Mouse (Mus musculus): ENCODE results near the gene Qrfp. TPM values are rescaled to one million over a fixed set of nuclear protein-coding genes. Genes with fewer than 3 reads are reported as not detected.

The Qrfp gene
- polyA plus RNA-seq, 1 experiment from 2014 or later: 0.07 TPM

DNA sequence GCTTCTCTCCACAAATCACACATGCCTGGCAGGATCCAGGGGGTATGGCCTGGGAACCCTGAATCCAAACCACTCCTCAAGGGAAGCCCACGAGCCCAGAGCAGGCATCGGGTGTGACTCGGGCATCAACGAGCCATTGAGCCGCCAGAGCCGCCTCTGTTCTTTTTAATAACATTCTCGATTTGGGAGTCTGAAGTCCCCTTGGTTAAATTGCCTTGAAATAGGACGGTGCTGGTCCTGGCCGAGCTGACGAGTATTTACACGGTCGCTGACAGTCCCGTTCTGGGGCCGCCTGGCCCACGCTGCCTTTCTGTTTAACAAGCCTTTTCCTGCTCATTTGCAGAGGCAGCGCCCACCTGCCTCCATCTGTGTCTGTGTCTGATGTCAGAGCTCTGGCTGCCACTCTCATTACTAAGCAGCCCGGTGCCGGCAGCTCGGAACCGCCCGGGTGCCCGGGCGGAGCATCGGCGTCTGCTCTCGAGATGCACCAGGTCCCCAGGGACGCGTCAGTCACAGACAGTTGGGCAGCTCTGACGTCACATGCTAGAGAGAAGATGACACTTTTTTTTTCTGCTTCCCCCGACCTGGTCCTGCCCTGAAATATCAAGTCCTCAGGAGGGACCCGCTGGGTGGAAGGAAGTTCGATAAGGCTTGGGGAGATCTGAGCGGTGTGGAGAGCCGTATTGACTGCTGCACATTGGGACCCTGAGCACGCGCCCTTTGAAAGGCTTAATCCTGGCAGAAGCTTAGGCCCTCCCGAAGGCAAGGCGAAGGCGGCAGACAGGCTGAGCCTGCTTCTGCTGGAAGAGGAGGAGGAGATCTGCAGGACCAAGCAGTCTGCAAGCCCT lies 12.4 kb upstream of the Qrfp start:
- no peak for TF ChIP-seq EP300 (IDR thresholded peaks at IDR 0.05; ENCODE audit: low read depth)
- no peak for TF ChIP-seq CTCF (IDR thresholded peaks at IDR 0.05; ENCODE audit: low read depth)
- Histone ChIP-seq H3K9me3 (ENCODE audit: low read length) (no peaks in the 10 kb centered on the region), H3K9ac (replicated peaks) (no peak overlapping the region), H3K36me3 (replicated peaks; ENCODE audit: insufficient read depth, low read length) (no peaks in the 10 kb centered on the region), H3K27ac (ENCODE audit: low read depth) (no peak overlapping the region), H3K4me2 (ENCODE audit: low read depth, low read length) (peak overlapping the region; percentile 39), H3K4me1 (ENCODE audit: insufficient read depth) (peaks cover 9% of the 10 kb centered on the region), H3K4me3 (ENCODE audit: low read depth, low read length) (no peak overlapping the region), H3K27me3 (ENCODE audit: insufficient read depth, low read length) (peaks cover 14% of the 10 kb centered on the region)
- ATAC-seq (no peak), DNase-seq (peak; percentile 58)
- 16% methylated on average over 39 of the region's 39 CpGs for WGBS (ENCODE audit: insufficient replicate concordance)

- Histone ChIP-seq H3K4me3 (ENCODE audit: low read depth, low read length) (no peak overlapping the region), H3K36me3 (replicated peaks; ENCODE audit: insufficient read depth, low read length) (no peaks in the 10 kb centered on the region), H3K4me2 (ENCODE audit: low read depth, low read length) (no peak overlapping the region), H3K4me1 (ENCODE audit: insufficient read depth) (no peaks in the 10 kb centered on the region), H3K9me3 (ENCODE audit: low read length) (no peaks in the 10 kb centered on the region), H3K27me3 (ENCODE audit: insufficient read depth, low read length) (no peaks in the 10 kb centered on the region), H3K27ac (ENCODE audit: low read depth) (no peak overlapping the region), H3K9ac (replicated peaks) (no peak overlapping the region)
- TF ChIP-seq CTCF (IDR thresholded peaks at IDR 0.05; ENCODE audit: low read depth): peak; percentile 87
- TF ChIP-seq EP300 (IDR thresholded peaks at IDR 0.05; ENCODE audit: low read depth): no peak
- peak; percentile 76 for DNase-seq
- WGBS (ENCODE audit: insufficient replicate concordance): 25% methylated on average over 5 of the region's 5 CpGs
- peak; percentile 66; the same call in 1 of the 2 replicates for ATAC-seq
These were observed 5.0 kb upstream of the Qrfp start for GRCm38 (mm10) chr2:31815367-31815766.

GRCm38 (mm10) chr2:31814699-31815098 lies 4.3 kb upstream of the Qrfp start:
- Histone ChIP-seq H3K9me3 (ENCODE audit: low read length) (no peaks in the 10 kb centered on the region), H3K4me3 (ENCODE audit: low read depth, low read length) (no peak overlapping the region), H3K27ac (ENCODE audit: low read depth) (no peak overlapping the region), H3K4me1 (ENCODE audit: insufficient read depth) (no peaks in the 10 kb centered on the region), H3K4me2 (ENCODE audit: low read depth, low read length) (no peak overlapping the region), H3K27me3 (ENCODE audit: insufficient read depth, low read length) (no peaks in the 10 kb centered on the region), H3K36me3 (replicated peaks; ENCODE audit: insufficient read depth, low read length) (no peaks in the 10 kb centered on the region), H3K9ac (replicated peaks) (no peak overlapping the region)
- TF ChIP-seq EP300 (IDR thresholded peaks at IDR 0.05; ENCODE audit: low read depth) (no peak), CTCF (IDR thresholded peaks at IDR 0.05; ENCODE audit: low read depth) (no peak)
- ATAC-seq: no peak
- DNase-seq: no peak
- WGBS (ENCODE audit: insufficient replicate concordance): 66% methylated on average over 7 of the region's 7 CpGs

GRCm38 (mm10) chr2:31813641-31814040 lies 3.3 kb upstream of the Qrfp start:
- ATAC-seq: no peak

GRCm38 (mm10) chr2:31811086-31811958 lies 942 bp upstream of the Qrfp start:
- 66% methylated on average over 14 of the region's 14 CpGs for WGBS (ENCODE audit: insufficient replicate concordance)
- no peak for DNase-seq
- H3K27ac ChIP-seq (ENCODE audit: low read depth): no peak overlapping the region

More at GRCm38 (mm10) chr2:31813641-31814040, 3.3 kb upstream of the Qrfp start:
- H3K27ac ChIP-seq (ENCODE audit: low read depth): no peak overlapping the region
- no peaks in the 10 kb centered on the region for H3K27me3 ChIP-seq (ENCODE audit: insufficient read depth, low read length)
- no peak for DNase-seq
- H3K9me3 ChIP-seq (ENCODE audit: low read length): no peaks in the 10 kb centered on the region
- no peak overlapping the region for H3K9ac ChIP-seq (replicated peaks)
- WGBS (ENCODE audit: insufficient replicate concordance): 86% methylated on average over 4 of the region's 4 CpGs
- TF ChIP-seq EP300 (IDR thresholded peaks at IDR 0.05; ENCODE audit: low read depth): no peak
- no peak for TF ChIP-seq CTCF (IDR thresholded peaks at IDR 0.05; ENCODE audit: low read depth)
- H3K4me1 ChIP-seq (ENCODE audit: insufficient read depth): peaks cover 1% of the 10 kb centered on the region; the same call in 1 of the 2 replicates
- H3K36me3 ChIP-seq (replicated peaks; ENCODE audit: insufficient read depth, low read length): no peaks in the 10 kb centered on the region
- H3K4me2 ChIP-seq (ENCODE audit: low read depth, low read length): no peak overlapping the region
- no peak overlapping the region for H3K4me3 ChIP-seq (ENCODE audit: low read depth, low read length)

DNA sequence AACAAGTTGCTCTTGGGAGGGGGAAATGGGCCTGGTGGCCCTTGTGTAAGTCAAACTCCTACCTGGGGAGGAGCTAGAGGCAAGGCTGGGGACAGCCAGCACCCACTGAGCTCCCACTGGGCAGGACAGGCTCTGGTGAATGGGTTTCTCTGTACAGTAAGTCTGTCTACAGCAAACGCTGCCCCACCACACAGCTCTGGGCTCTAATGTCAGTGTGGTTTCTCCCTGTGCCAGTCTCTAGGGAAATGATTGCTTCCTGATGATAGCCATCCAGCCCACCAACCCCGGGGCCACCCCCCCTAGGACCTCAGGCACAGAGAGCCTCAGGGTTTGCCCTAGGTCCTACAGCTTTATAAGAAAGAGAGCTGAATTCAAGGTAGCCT lies 1.0 kb downstream of the Qrfp start:
- H3K4me1 ChIP-seq (ENCODE audit: insufficient read depth): peaks cover 5% of the 10 kb centered on the region; the same call in 1 of the 2 replicates
- no peaks in the 10 kb centered on the region for H3K9me3 ChIP-seq (ENCODE audit: low read length)
- no peak for DNase-seq
- H3K36me3 ChIP-seq (replicated peaks; ENCODE audit: insufficient read depth, low read length): 0 out of 2 replicates have a peak, but pooled peaks cover under 1% of the 10 kb centered on the region
- TF ChIP-seq EP300 (IDR thresholded peaks at IDR 0.05; ENCODE audit: low read depth) (no peak), CTCF (IDR thresholded peaks at IDR 0.05; ENCODE audit: low read depth) (no peak)
- ATAC-seq: no peak
- WGBS (ENCODE audit: insufficient replicate concordance): 17% methylated on average over 2 of the region's 2 CpGs
- no peak overlapping the region for H3K4me2 ChIP-seq (ENCODE audit: low read depth, low read length)
- H3K27me3 ChIP-seq (ENCODE audit: insufficient read depth, low read length): no peaks in the 10 kb centered on the region
- H3K4me3 ChIP-seq (ENCODE audit: low read depth, low read length): no peak overlapping the region
- H3K27ac ChIP-seq (ENCODE audit: low read depth): no peak overlapping the region
- no peak overlapping the region for H3K9ac ChIP-seq (replicated peaks)

More at GRCm38 (mm10) chr2:31811086-31811958, 942 bp upstream of the Qrfp start:
- Histone ChIP-seq H3K27me3 (ENCODE audit: insufficient read depth, low read length) (no peaks in the 10 kb centered on the region), H3K9me3 (ENCODE audit: low read length) (no peaks in the 10 kb centered on the region), H3K4me2 (ENCODE audit: low read depth, low read length) (no peak overlapping the region), H3K36me3 (replicated peaks; ENCODE audit: insufficient read depth, low read length) (no peaks in the 10 kb centered on the region), H3K4me3 (ENCODE audit: low read depth, low read length) (no peak overlapping the region), H3K9ac (replicated peaks) (no peak overlapping the region), H3K4me1 (ENCODE audit: insufficient read depth) (peaks cover 5% of the 10 kb centered on the region; the same call in 1 of the 2 replicates)
- no peak for ATAC-seq
- no peak for TF ChIP-seq EP300 (IDR thresholded peaks at IDR 0.05; ENCODE audit: low read depth)

All from liver, postnatal 0 days (tissue).